Mouse (Mus musculus): Measurements from ENCODE around the gene Slc2a1. TPM values are rescaled to one million over a fixed set of nuclear protein-coding genes. Genes with fewer than 3 reads are reported as not detected.
A peak's percentile ranks its signal among the peaks of the same experiment; 100 is the strongest.

Slc2a1 gene
- polyA plus RNA-seq, 1 experiment from 2014 or later = 158 TPM

- H3K27ac ChIP-seq (ENCODE audit: low read depth, low read length) = no peak overlapping the region
- H3K27me3 ChIP-seq (ENCODE audit: control insufficient read depth, insufficient read depth, low read length) = no peaks in the 10 kb centered on the region
- peaks cover 2% of the 10 kb centered on the region; the same call in 1 of the 2 replicates for H3K4me1 ChIP-seq (ENCODE audit: control insufficient read depth, insufficient read depth, low read length)
- no peak for DNase-seq (ENCODE audit: low spot score, missing footprints)
- no peak overlapping the region for H3K4me2 ChIP-seq
- 92% methylated on average over 5 of the region's 5 CpGs for WGBS
- no peaks in the 10 kb centered on the region for H3K9me3 ChIP-seq (ENCODE audit: control insufficient read depth, low read length)
- H3K9ac ChIP-seq (ENCODE audit: low read length) = no peak overlapping the region
- no peak for ATAC-seq (ENCODE audit: low FRiP score)
- no peak overlapping the region for H3K4me3 ChIP-seq (ENCODE audit: low read depth, low read length)
- H3K36me3 ChIP-seq (ENCODE audit: control insufficient read depth, insufficient read depth, low read length) = no peaks in the 10 kb centered on the region
Observed at GRCm38 (mm10) chr4:119147347-119147746, 38.8 kb downstream of the Slc2a1 start.

GRCm38 (mm10) chr4:119148741-119149140 is 40.2 kb downstream of the Slc2a1 start:
- H3K27me3 ChIP-seq (ENCODE audit: control insufficient read depth, insufficient read depth, low read length) = no peaks in the 10 kb centered on the region
- H3K27ac ChIP-seq (ENCODE audit: low read depth, low read length) = no peak overlapping the region
- H3K9me3 ChIP-seq (ENCODE audit: control insufficient read depth, low read length) = no peaks in the 10 kb centered on the region
- H3K4me3 ChIP-seq (ENCODE audit: low read depth, low read length) = no peak overlapping the region
- H3K4me2 ChIP-seq = no peak overlapping the region
- WGBS = 94% methylated on average over 11 of the region's 11 CpGs
- no peaks in the 10 kb centered on the region for H3K36me3 ChIP-seq (ENCODE audit: control insufficient read depth, insufficient read depth, low read length)
- DNase-seq (ENCODE audit: low spot score, missing footprints) (no peak), ATAC-seq (ENCODE audit: low FRiP score) (no peak)
- no peak overlapping the region for H3K9ac ChIP-seq (ENCODE audit: low read length)
- H3K4me1 ChIP-seq (ENCODE audit: control insufficient read depth, insufficient read depth, low read length) = peaks cover 2% of the 10 kb centered on the region; the same call in 1 of the 2 replicates

GRCm38 (mm10) chr4:119157186-119157585 is 48.7 kb downstream of the Slc2a1 start:
- ATAC-seq (ENCODE audit: low FRiP score) (no peak), DNase-seq (ENCODE audit: low spot score, missing footprints) (no peak)
- no peak overlapping the region for H3K27ac ChIP-seq (ENCODE audit: low read depth, low read length)
- no peak overlapping the region for H3K4me2 ChIP-seq
- H3K36me3 ChIP-seq (ENCODE audit: control insufficient read depth, insufficient read depth, low read length) = no peaks in the 10 kb centered on the region
- H3K9me3 ChIP-seq (ENCODE audit: control insufficient read depth, low read length) = no peaks in the 10 kb centered on the region
- H3K27me3 ChIP-seq (ENCODE audit: control insufficient read depth, insufficient read depth, low read length) = no peaks in the 10 kb centered on the region
- WGBS = 34% methylated on average over 2 of the region's 2 CpGs
- no peak overlapping the region for H3K4me3 ChIP-seq (ENCODE audit: low read depth, low read length)
- H3K9ac ChIP-seq (ENCODE audit: low read length) = no peak overlapping the region
- H3K4me1 ChIP-seq (ENCODE audit: control insufficient read depth, insufficient read depth, low read length) = no peaks in the 10 kb centered on the region

GRCm38 (mm10) chr4:119157891-119158290 is 49.4 kb downstream of the Slc2a1 start:
- Histone ChIP-seq H3K4me3 (ENCODE audit: low read depth, low read length) (no peak overlapping the region), H3K9me3 (ENCODE audit: control insufficient read depth, low read length) (no peaks in the 10 kb centered on the region), H3K27ac (ENCODE audit: low read depth, low read length) (no peak overlapping the region), H3K27me3 (ENCODE audit: control insufficient read depth, insufficient read depth, low read length) (no peaks in the 10 kb centered on the region), H3K36me3 (ENCODE audit: control insufficient read depth, insufficient read depth, low read length) (no peaks in the 10 kb centered on the region), H3K9ac (ENCODE audit: low read length) (no peak overlapping the region), H3K4me2 (no peak overlapping the region), H3K4me1 (ENCODE audit: control insufficient read depth, insufficient read depth, low read length) (no peaks in the 10 kb centered on the region)
- no peak for DNase-seq (ENCODE audit: low spot score, missing footprints)
- 91% methylated on average over 5 of the region's 5 CpGs for WGBS
- ATAC-seq (ENCODE audit: low FRiP score) = no peak

- H3K4me1 ChIP-seq (ENCODE audit: control insufficient read depth, insufficient read depth, low read length) = no peaks in the 10 kb centered on the region
- DNase-seq (ENCODE audit: low spot score, missing footprints) = no peak
- H3K4me2 ChIP-seq = no peak overlapping the region
- H3K9me3 ChIP-seq (ENCODE audit: control insufficient read depth, low read length) = no peaks in the 10 kb centered on the region
- H3K27me3 ChIP-seq (ENCODE audit: control insufficient read depth, insufficient read depth, low read length) = no peaks in the 10 kb centered on the region
- no peak overlapping the region for H3K4me3 ChIP-seq (ENCODE audit: low read depth, low read length)
- ATAC-seq (ENCODE audit: low FRiP score) = no peak
- H3K27ac ChIP-seq (ENCODE audit: low read depth, low read length) = no peak overlapping the region
- WGBS = 84% methylated on average over 3 of the region's 3 CpGs
- H3K9ac ChIP-seq (ENCODE audit: low read length) = no peak overlapping the region
- H3K36me3 ChIP-seq (ENCODE audit: control insufficient read depth, insufficient read depth, low read length) = no peaks in the 10 kb centered on the region
Observed at GRCm38 (mm10) chr4:119161358-119161757, 52.8 kb downstream of the Slc2a1 start.

GRCm38 (mm10) chr4:119162990-119163389 is 54.5 kb downstream of the Slc2a1 start:
- no peak overlapping the region for H3K4me2 ChIP-seq
- no peaks in the 10 kb centered on the region for H3K27me3 ChIP-seq (ENCODE audit: control insufficient read depth, insufficient read depth, low read length)
- no peak overlapping the region for H3K27ac ChIP-seq (ENCODE audit: low read depth, low read length)
- no peaks in the 10 kb centered on the region for H3K36me3 ChIP-seq (ENCODE audit: control insufficient read depth, insufficient read depth, low read length)
- WGBS = 76% methylated on average over 4 of the region's 4 CpGs
- no peak for DNase-seq (ENCODE audit: low spot score, missing footprints)
- ATAC-seq (ENCODE audit: low FRiP score) = no peak
- no peaks in the 10 kb centered on the region for H3K4me1 ChIP-seq (ENCODE audit: control insufficient read depth, insufficient read depth, low read length)
- H3K9me3 ChIP-seq (ENCODE audit: control insufficient read depth, low read length) = no peaks in the 10 kb centered on the region
- H3K9ac ChIP-seq (ENCODE audit: low read length) = no peak overlapping the region
- no peak overlapping the region for H3K4me3 ChIP-seq (ENCODE audit: low read depth, low read length)

GRCm38 (mm10) chr4:119165916-119166315 is 57.4 kb downstream of the Slc2a1 start:
- Histone ChIP-seq H3K9ac (ENCODE audit: low read length) (no peak overlapping the region), H3K27me3 (ENCODE audit: control insufficient read depth, insufficient read depth, low read length) (no peaks in the 10 kb centered on the region), H3K27ac (ENCODE audit: low read depth, low read length) (no peak overlapping the region), H3K36me3 (ENCODE audit: control insufficient read depth, insufficient read depth, low read length) (peaks cover 10% of the 10 kb centered on the region), H3K4me2 (no peak overlapping the region), H3K4me1 (ENCODE audit: control insufficient read depth, insufficient read depth, low read length) (no peaks in the 10 kb centered on the region), H3K4me3 (ENCODE audit: low read depth, low read length) (no peak overlapping the region), H3K9me3 (ENCODE audit: control insufficient read depth, low read length) (no peaks in the 10 kb centered on the region)
- no peak for DNase-seq (ENCODE audit: low spot score, missing footprints)
- WGBS = 85% methylated on average over 7 of the region's 7 CpGs
- no peak for ATAC-seq (ENCODE audit: low FRiP score)

GRCm38 (mm10) chr4:119167068-119167467 is 58.6 kb downstream of the Slc2a1 start:
- Histone ChIP-seq H3K9me3 (ENCODE audit: control insufficient read depth, low read length) (no peaks in the 10 kb centered on the region), H3K36me3 (ENCODE audit: control insufficient read depth, insufficient read depth, low read length) (peaks cover 10% of the 10 kb centered on the region), H3K4me3 (ENCODE audit: low read depth, low read length) (no peak overlapping the region), H3K4me1 (ENCODE audit: control insufficient read depth, insufficient read depth, low read length) (no peaks in the 10 kb centered on the region; the same call in 1 of the 2 replicates), H3K9ac (ENCODE audit: low read length) (no peak overlapping the region), H3K27ac (ENCODE audit: low read depth, low read length) (no peak overlapping the region), H3K4me2 (no peak overlapping the region), H3K27me3 (ENCODE audit: control insufficient read depth, insufficient read depth, low read length) (no peaks in the 10 kb centered on the region)
- ATAC-seq (ENCODE audit: low FRiP score) = no peak
- 88% methylated on average over 4 of the region's 4 CpGs for WGBS
- no peak for DNase-seq (ENCODE audit: low spot score, missing footprints)

- peaks cover under 1% of the 10 kb centered on the region; the same call in 1 of the 2 replicates for H3K4me1 ChIP-seq (ENCODE audit: control insufficient read depth, insufficient read depth, low read length)
- no peak overlapping the region for H3K27ac ChIP-seq (ENCODE audit: low read depth, low read length)
- no peaks in the 10 kb centered on the region for H3K27me3 ChIP-seq (ENCODE audit: control insufficient read depth, insufficient read depth, low read length)
- no peak overlapping the region for H3K4me3 ChIP-seq (ENCODE audit: low read depth, low read length)
- no peaks in the 10 kb centered on the region for H3K9me3 ChIP-seq (ENCODE audit: control insufficient read depth, low read length)
- no peak overlapping the region for H3K9ac ChIP-seq (ENCODE audit: low read length)
- H3K36me3 ChIP-seq (ENCODE audit: control insufficient read depth, insufficient read depth, low read length) = peaks cover 10% of the 10 kb centered on the region
- 9% methylated on average over 4 of the region's 4 CpGs for WGBS
- DNase-seq (ENCODE audit: low spot score, missing footprints) = peak; percentile 97
- H3K4me2 ChIP-seq = no peak overlapping the region
- ATAC-seq (ENCODE audit: low FRiP score) = 0 out of 2 replicates have a peak, but pooled peaks have one; percentile 51
Observed at GRCm38 (mm10) chr4:119167663-119168062, 59.2 kb downstream of the Slc2a1 start.
